Mouse (Mus musculus) heart, adult 8-10 months (tissue): ENCODE measurements at regions not wholly inside any gene's neighbourhood (a gene's known extent, or its start where the extent isn't known, plus 50 kb on each side); places are given as distances from the start of the nearest gene placed in this dataset.

Experiments used
- DNase-seq: peaks from one replicate; pipeline ENCODE4 v3.0.0; 2022; ENCODE audit warnings: low spot score

DNA sequence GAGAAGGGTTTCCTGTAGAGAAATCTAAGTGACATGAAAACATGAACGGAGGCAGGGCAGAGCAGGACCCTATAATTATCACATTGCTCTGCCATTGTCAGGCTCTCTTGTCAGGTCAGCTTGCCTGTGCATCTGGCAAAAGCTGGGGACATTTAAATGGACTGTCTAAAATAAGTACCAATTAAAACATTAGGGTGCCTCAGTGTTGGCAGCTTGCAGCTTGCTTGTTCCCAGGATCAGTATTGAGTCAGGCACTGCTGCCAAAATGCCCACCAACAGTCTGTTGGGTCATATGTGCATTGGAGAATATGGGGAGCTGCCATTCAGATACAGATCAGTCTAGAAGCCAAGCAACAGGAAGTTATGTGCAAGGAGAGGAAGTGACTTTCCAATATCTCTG, 349.5 kb upstream of the B3gat1 start:
- no peak for DNase-seq

DNA sequence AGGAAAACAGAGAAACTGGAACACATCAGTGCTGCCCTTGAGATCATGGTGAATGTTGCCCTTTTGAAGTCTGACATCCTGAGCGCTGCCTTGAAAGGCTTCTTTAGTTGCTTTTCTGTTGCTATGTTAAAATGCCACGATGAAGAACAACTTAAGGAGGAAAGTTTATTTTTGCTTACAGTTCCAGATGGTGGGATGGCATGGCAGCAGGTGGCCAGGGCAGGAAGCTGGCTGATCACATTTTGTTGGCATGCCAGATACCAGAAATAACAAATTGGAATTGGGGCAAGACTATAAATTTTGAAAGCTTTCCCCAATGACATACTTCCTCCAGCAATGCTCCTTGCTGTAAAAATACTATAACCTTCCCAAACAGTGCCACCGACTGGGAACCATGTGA, 334.9 kb upstream of the B3gat1 start:
- no peak for DNase-seq

GRCm38 (mm10) chr9:26422897-26423823, 310.4 kb upstream of the B3gat1 start:
- DNase-seq = no peak

- no peak for DNase-seq
Observed at GRCm38 (mm10) chr9:26435507-26435906, 298.0 kb upstream of the B3gat1 start.

DNA sequence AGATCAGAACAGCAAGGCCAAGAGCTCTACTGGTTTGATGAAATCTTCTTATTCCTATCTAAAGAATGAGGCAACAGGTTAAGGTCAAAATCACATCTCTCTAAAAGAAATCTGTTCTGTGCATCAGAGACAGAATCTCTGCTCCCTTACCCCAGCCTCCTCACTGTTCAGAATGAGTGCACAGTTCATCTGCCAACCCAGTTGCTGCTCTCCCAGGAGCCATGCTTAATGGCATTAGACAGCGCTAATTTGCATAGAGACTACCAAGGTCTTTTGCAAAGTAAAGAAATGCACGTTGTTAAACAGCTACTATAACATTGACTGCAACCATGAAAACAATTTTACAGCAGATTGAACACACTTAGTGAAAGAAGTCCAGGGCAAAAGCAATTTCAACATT, 296.3 kb upstream of the B3gat1 start:
- no peak for DNase-seq

DNA sequence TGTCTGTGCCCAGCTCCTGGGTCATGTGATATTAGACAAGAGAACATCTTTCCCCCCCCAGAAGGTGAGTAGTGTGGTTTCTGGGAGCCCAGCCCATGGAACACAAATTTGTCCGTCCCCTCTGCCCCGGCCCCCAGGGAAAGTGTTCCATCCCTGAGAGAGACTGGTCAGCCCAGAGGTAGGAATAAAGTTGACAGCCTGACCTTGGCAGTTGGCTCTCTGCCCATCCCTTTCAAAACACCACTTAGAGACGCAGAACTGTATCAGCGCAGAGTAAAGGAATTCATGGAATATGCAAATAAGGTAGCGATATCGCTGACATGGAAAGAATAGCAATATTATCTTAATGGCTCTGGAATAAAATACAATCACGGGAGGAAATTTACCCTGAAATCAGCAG, 279.6 kb upstream of the B3gat1 start:
- DNase-seq = no peak

- no peak for DNase-seq
Observed at GRCm38 (mm10) chr9:26461081-26461480, 272.4 kb upstream of the B3gat1 start.

GRCm38 (mm10) chr9:26470694-26471392, 262.7 kb upstream of the B3gat1 start:
- DNase-seq = no peak

DNA sequence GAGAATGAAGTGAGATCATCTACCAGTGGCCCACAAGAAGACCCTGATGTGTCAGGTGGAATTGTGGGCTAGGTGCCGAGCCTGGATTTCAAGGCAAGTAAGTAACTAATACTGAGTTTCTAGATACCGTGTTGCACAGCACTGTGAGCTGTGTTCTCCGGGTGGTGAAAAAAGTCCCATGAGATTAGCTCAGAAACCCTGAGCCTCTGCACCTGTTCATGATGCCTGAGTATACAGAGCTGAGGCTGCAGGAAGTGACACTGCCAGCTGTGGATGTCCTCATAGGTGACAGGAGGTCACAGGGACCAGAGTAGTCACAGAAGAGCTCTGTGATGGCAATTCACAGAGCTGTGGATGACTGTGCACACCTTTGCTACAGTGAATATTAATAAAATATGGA, 257.2 kb upstream of the B3gat1 start:
- DNase-seq = no peak

- no peak for DNase-seq
Observed at GRCm38 (mm10) chr9:26480881-26481280, 252.6 kb upstream of the B3gat1 start.

DNA sequence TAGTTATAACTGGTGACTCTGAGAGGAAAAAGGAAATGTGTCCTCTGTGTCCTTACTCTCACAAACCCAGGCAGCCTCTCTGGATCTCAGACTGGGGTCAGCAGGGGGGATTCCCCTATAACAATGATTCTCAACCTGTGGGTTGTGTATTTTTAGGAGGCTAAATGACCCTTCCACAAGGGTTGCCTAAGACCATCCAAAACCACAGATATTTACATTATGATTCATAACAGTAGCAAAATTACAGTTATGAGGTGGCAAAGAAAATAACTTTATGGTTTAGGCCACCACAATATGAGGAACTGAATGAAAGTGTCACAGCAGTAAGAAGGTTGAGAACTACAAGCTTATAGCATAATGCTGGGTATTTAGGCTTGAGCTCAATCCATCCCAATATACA, 251.6 kb upstream of the B3gat1 start:
- no peak for DNase-seq

DNA sequence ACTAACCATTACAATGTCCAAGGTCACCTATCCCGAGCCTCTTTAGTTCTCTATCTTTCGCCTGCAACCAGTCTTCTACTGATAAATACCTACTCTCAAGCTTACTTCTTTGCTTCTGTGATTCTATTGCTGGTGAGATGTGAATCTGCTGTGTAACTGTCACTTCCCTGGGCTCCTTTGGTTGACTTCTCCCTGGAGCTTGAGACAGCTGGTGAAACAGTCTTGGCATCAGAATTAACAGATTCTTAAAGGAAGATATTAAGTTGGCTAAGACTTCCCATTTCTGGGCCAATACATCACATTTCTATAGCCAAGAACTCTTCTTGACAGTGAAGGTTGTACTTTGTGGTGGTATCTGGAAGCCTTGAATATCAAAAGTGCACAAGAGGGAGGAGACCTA, 239.8 kb upstream of the B3gat1 start:
- DNase-seq = no peak

DNA sequence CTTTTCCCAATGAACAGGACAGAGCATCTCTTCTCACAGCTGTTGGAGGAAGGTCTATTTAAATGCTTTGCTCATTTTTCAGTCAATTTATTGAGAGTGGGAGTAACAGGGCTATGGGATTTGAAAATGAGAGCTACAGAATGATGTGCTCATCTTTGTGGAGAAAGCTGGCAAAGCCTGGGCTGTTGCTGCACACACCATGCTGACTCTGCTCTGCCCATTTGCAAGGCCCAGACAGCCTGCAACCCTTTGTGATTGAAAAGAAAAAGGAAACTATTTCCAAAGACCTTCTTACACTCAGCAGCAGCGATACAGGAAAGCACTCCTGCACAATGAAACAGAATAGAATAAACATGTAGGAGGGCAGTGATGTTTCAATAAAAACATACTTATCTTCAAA, 231.5 kb upstream of the B3gat1 start:
- DNase-seq = no peak

DNA sequence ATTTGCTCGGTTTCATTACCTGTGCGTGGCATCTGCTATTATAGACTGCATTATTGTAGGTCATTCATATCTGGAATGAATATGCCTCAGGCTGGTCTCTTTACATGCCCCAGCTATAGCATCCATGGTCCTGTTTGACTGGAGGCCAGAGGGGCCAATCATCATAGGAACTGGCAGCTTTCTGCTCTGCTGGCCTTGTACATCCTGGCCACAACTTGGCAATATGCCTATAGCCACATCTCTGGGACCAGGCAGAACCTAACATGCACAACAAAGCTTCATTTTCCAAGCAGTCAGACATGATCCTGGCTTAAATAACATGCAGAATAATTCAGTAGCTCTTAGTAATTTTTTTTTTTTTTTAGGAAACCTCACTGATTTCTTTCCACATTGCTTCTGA, 227.6 kb upstream of the B3gat1 start:
- DNase-seq = no peak

DNA sequence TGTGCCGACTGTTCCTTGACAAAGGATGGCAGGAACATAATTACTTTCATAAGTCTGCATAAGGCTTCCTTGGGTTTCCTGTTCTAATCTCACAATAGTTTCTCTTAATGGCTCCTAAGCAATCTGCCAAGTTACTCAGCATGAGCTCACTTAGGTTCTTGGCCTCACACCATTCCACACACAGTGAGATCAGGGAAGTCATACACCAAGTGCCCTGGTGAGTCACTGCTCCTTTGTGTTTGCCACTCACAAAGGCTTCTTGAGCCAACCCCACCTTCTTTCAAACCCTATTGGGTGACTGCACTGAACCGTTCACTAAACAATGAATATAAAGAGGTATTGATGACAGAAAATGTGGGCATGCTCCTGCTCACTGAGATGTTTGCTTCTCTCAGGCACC, 214.9 kb upstream of the B3gat1 start:
- no peak for DNase-seq

DNA sequence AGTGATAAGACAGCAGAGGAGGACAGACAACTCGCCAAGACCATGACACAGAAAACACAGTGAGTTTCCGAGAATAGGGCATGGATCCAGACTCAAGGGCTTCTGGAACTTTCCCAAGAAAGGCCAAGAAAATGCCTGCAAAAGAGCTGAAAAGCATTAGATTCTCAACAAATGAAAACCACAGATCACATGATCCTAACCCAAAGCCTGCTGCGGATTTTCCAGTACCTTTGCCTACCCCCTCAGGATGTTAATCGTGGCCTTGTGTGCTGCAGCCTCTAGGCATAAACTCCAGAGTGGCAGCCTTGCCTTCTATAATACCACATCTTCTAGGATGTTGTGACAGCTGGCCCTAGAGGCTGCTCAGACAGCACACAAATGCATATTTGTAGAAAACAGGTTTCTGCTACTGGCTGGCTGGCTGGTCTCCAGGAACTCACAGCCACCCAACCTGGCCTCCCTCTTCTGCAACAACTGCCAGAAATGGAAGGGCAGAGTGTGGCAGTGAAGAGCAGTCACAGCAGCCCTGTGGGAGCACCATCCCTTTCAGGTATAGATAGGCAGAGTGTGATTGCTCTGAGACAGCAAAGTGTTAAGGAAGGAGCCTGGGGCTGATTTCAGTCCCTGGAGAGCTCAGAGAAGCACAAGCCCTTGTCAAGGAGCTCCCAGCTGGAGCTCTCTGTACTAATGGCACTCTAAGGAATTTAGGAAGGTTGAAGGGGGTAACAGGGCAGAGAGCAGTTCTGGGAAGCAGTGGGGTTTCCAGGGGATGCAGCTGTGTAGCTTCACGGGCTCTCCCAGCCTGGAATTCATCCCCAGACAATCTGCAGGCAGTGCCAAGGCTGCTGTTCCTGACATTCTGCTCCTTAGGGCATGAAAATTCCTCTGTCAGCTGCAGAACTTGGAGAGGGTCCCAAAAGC, 213.7 kb upstream of the B3gat1 start:
- DNase-seq = peak; percentile 41

DNA sequence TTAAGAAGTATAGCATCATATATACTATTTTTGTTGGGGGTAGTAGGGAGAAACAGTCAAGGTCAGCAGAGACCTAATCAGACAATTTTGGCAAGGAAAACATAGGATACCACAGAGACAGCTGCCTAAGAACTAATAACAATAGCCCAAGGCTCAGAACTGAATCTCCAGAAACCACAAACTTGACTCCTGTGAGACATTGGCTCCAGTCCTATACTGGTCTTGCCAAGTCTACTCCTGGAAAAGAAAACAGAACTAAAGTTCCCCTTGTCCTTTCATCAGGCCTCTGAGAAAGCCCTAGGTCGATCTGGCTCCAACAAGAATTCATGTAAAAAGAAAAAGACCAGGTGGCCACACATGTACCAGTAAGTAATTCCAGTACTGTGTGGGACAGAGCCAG, 209.4 kb upstream of the B3gat1 start:
- DNase-seq = peak; percentile 49

DNA sequence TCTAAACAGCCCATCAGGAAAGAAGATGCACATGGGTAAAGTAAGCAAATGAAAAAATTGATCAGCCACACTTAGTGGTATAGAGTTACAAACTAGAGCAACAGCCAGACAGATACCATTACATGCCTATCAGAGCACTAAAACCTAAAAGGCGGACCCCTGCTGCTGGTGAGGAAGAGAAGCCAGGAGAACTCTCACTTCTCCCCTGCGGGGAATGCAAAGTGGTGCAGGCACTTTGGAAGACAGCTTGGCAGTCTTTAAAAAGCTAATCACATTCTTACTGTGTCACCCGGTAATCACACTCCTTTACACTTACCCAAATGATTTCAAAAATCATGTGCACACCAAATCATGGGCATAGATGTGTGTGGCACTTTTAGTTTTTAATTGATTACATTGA, 204.8 kb upstream of the B3gat1 start:
- no peak for DNase-seq

GRCm38 (mm10) chr9:26539042-26539441, 194.5 kb upstream of the B3gat1 start:
- DNase-seq = no peak

GRCm38 (mm10) chr9:26548328-26548922, 185.1 kb upstream of the B3gat1 start:
- peak; percentile 20 for DNase-seq

DNA sequence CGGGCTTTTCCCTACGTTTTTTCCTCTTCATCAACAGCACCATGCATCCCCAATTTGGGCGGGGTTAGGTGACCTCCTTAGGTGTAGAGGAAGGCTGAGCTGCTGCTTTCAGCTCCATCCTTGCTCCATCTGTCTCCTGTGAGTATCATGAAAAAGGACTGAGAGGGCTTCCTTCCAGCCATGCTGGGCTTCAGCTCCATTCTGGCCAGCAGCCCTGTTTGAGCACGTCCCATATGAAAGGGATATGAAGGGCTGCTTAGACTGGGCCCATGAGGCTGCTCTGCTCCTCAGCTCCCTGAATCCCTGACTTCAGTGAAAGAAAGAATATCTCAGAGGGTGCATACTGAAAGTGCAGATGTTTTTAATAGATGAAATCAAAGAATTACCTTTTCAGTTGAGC, 184.4 kb upstream of the B3gat1 start:
- DNase-seq = no peak

- DNase-seq = no peak
Observed at GRCm38 (mm10) chr9:26549551-26549950, 184.0 kb upstream of the B3gat1 start.
